Mouse (Mus musculus) telencephalon, adult 2 months (tissue): ENCODE measurements at regions not wholly inside any gene's neighbourhood (a gene's known extent, or its start where the extent isn't known, plus 50 kb on each side); places are given as distances from the start of the nearest gene placed in this dataset.
A peak's percentile ranks its signal among the peaks of the same experiment; 100 is the strongest.

Experiments
- DNase-seq: peaks from one replicate; pipeline ENCODE4 v3.0.0-alpha.2; 2011; ENCODE audit warnings: low read depth, low spot score

GRCm38 (mm10) chr3:35102715-35103591 lies 452.7 kb downstream of the Sox2 start:
- DNase-seq, result peak; percentile 46

DNA sequence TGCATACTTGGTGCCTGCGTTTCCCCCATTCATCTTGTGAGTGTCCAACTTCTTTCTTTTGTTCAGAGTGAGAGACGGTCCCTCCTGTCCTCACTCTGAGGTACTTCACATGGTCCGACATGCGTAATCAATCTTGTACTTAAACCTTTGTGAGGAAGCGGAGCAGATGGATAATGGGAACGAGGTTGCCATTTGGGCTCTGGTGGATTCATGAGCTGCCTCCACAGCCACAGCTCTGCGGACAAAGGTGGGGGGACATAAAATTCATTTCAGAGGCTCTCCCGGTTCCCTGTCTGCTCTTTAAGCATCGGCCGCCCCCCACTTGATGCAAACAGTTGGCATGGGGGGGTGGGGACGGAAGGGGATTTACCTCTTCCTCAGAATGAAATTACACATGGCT lies 454.7 kb downstream of the Sox2 start:
- DNase-seq, result no peak

GRCm38 (mm10) chr3:35106097-35106496 lies 455.9 kb downstream of the Sox2 start:
- DNase-seq, result no peak

- DNase-seq, result no peak
Measured at GRCm38 (mm10) chr3:35133477-35133876, 483.3 kb downstream of the Sox2 start.

DNA sequence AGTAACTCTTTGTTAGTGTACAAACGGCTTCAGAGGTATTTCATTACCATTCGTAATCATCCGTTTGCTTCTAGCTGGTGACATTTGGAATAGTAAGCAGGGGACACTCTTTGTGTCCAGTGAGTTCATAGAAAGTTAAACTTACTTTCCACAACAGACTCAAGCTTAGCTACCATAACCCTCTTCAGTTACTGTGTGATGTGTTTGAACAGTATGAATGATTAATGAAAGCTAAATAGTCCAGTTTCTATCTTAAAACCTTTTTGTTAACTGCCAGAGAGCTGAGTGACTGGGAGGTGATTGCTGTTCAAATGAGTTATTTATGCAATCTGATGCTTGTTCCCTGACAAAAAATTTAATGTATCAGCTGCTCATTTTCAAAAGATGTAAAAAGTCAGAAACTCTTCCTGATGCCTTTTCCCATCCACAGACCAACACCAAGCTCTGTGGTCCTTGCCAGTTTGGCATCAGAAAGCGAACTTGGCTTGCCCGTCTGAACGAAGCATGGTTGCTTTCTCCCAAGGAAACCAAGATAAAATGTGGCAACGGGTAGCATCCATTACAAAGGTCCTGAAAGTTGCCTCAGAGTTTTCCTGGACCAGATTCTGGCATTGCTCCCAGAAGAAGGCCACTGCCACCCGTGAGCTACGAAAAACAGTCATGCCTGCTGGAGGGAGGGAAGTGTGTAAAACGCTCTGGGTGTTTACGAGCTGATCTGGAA lies 491.5 kb downstream of the Sox2 start:
- DNase-seq, result no peak

DNA sequence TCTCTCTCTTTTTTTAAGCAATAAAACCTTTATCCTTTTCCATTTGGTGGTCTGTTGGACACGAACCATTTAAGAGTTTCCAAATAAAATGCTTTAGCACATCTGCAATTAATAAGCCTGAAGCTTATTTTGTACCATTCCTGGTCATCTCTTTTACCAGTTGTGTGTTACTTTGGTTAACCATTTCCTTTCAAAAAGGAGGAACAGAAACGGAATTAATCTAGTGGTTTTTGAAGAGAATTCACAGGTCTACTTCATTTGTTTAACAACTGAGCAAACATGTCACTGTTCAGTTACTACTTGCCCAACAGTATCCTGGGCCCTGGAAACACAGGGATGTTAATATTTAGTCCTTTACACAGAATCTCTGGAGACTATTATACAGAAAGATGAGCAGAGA lies 492.5 kb downstream of the Sox2 start:
- no peak for DNase-seq

DNA sequence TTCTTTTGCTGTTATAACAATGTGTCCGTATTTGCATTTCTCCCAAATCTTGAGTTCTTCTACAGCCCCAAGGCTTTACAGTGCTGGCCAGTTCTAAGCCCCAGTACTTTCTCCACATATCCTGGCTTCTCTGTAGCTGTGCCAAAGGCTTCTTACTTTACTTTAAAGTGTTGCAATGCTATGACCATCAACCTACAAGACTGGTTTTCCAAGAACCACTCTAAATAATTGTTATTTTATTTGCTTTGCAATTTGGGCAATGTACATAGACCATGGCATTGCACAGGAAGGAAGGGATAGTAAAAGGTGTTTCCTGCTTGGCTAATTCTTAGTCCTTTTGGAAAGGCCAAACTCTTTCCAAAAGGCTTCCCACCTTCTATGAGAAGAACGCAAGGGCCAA lies 495.4 kb downstream of the Sox2 start:
- no peak for DNase-seq

DNA sequence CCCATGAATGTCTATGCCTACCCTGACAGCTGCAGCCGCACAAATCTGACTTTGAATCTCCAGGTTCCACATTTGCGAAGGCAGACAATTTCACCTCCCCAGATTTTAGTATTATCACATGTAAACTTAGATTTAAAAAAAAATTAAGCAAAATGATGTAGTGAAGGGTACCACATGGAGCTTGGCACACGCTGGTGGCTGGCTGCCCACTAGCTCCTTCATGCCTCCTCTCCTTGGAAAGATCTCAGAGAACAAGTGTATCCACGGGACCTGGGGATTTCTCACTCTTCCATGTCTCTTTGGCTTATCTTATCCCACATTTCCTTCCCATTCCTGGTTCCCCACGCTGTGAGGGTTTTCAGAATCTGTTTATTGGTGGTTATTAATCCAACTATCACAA lies 496.5 kb downstream of the Sox2 start:
- no peak for DNase-seq

GRCm38 (mm10) chr3:35149251-35149691 lies 499.1 kb downstream of the Sox2 start:
- peak; percentile 36 for DNase-seq

DNA sequence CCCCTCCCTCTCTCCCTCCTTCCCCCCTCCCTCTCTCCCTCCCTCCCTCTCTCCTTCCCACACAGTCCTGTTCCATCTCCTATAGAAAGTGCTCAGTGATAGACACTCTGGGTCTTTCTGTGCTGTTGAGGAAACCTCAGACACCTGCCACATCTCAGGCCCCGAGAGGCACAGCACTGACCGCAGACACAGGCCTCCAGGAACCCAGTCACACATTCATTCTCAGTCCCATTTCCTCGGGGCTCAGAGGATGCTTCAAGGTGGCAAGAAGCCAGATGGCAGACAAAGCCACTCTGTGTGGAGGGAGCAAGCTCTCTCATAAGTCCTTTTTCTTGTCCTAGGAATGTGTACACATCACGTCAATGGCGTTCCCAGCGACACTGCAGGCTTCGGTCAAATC lies 502.0 kb downstream of the Sox2 start:
- DNase-seq, result no peak

DNA sequence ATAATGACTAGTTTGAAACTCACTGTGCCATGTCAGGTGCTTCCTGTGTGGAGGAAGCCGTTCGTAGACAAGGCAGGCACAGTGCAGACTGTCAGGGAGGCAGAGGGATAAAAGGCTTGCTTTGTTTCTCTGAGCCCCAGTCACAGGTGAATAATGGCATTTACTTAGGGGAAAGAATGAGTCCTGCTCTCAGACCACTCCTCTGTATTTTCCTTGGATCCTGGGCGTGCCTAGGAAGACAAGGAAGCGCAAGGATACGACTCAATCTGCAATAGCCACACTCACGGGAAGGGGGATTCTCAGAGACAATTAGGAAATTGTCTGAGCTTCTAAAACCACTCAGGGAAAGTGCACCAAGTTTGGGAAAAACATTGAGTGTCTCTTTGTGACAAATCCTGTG lies 504.1 kb downstream of the Sox2 start:
- no peak for DNase-seq

GRCm38 (mm10) chr3:35168676-35169075 lies 518.5 kb downstream of the Sox2 start:
- no peak for DNase-seq

DNA sequence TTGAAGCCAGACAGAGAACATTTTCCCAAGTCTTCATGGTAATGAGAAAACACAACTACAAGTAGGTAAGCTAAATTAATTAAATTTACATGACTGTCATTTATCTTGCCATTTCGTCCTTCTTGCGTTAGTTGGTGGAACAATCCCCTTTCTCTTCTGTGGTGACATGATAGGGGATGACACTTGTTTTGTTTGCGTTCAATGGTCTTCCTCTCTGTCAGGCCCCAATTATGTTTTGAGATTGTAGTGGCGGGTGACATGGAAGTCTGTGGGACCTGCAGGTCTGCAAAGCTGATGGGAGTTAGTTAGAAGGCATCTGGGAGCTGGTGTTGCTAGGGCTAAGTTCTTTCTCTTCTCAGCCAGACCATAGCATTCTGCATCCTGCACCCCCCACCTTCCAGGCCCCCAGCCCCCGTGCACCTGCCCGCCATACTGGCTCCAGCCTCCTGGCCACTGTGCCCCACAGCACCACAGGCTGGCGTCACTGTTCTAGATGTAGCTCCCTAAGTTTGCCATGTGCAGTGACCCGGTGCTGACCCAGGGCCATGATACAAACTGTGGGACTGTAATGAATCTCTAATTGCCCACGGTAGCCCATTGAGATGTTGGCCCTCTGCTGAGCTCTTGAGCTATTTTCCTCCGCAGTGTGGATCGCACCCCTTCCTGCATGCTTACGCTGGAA lies 528.7 kb downstream of the Sox2 start:
- DNase-seq, result no peak

DNA sequence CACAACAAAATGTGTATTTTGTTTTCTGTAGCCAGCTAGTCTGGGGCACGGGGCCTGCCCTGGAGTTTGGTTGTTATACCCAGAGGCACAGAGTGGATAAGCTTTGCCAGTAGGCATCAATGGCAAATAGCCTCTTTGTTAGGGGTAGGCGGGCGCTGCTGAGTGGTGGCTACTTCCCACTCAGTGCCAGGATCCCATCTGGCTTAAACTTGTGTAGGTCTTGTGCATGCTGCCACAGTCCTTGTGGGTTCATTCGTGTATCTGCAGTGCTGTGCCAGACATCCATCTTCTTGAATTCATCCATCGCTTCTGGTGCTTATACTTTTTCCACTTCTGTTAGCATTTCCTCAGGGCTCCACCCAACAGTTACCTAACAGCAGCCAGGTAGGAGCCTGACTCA lies 545.4 kb upstream of the Atp11b start:
- no peak for DNase-seq

GRCm38 (mm10) chr3:35219394-35219793 lies 534.5 kb upstream of the Atp11b start:
- DNase-seq, result no peak

- DNase-seq, result no peak
Measured at GRCm38 (mm10) chr3:35221183-35221582, 532.7 kb upstream of the Atp11b start.

DNA sequence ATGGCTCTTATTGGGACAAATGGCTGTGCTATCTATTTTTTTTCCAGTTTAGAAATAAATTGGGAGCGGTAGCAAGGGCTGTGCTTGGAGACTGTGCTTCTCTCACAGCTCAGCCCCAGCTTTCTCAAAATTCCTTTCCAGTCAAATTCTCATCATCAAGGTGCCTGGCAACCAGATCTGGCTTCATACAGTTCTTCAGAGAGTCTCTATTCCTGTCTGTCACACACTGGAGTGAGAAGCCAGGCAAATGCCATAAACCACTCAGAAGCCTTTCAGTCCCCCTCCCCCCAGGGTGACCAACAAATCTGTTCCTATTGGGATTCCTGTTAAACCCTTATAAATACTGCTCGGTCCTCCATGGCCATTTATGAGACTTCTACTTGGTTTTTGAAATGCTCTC lies 531.7 kb upstream of the Atp11b start:
- DNase-seq, result no peak

- DNase-seq, result no peak
Measured at GRCm38 (mm10) chr3:35225051-35225701, 528.7 kb upstream of the Atp11b start.

DNA sequence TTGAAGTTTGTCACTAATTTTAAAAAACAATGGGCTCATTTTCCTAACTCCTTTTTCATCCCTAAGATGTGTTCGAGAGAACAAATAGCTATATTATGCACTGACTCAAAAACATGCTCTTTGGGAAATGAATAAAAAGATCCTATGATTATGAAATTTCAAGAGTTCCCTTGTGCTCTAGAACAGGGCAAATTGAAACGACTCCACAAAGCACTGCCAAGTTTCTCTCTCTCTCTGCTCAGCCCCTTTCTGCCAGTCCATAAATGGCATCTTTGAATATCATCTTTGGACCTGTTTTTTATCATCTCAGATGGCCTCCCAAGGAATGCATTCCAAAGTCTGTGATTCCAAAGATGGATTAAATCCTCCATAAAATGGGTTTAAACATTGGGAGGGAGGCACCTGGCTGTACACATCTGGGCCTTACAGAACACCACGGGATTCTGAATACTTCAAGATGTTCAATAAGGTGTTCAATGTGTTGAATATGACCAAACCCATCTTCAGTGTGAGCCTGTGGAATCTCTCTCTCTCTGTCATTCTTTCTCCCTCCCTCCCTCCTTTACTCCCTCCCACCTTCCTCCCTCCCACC lies 528.0 kb upstream of the Atp11b start:
- no peak for DNase-seq

- DNase-seq, result no peak
Measured at GRCm38 (mm10) chr3:35231158-35231928, 522.6 kb upstream of the Atp11b start.

DNA sequence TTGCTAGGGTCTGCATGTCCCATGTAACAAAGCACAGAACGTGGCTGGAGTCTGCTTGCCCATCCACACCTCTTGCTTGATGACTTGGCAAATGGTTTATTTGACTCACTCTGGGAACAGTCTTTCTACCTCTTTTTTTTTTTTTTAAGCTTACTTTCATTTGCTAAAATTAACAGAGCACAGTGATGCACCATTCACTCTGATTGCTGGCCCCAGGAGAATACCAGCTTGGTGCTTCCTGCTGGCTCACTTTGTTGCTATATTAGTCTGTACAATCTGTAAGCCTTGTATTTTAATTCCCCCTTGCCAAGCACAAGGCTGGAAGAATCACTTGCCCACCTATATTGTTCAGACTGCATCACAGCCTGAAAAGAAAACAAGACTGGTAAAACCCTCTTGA lies 521.4 kb upstream of the Atp11b start:
- DNase-seq, result peak; percentile 44
